Mouse (Mus musculus) midbrain, embryonic 14.5 days (tissue): ENCODE data around the gene Zfand4. TPM values are rescaled to one million over a fixed set of nuclear protein-coding genes. Genes with fewer than 3 reads are reported as not detected.

Source experiments
- ATAC-seq: fragments of 200-750 bp; cut with Nextera tagmentation; 2 replicates; pipeline ENCODE4 v1.8.0; 2017; ENCODE audit warnings: moderate number of reproducible peaks, moderate library complexity; ENCODE audit not compliant: low FRiP score, low TSS enrichment
- DNase-seq: peaks from one replicate; pipeline ENCODE4 v3.0.0-alpha.2; 2015
- H3K27ac ChIP-seq: fragments of 300-500 bp; sonication (generic); replicated peaks from 2 replicates; pipeline ENCODE4 v1.5.1; 2014; ENCODE audit warnings: mild to moderate bottlenecking, low read depth, low read length, moderate library complexity
- H3K27me3 ChIP-seq: fragments of 300-500 bp; sonication (generic); 2 replicates; pipeline ENCODE4 v1.6.1; 2014; ENCODE audit warnings: low read length, control low read depth, mixed read lengths; ENCODE audit not compliant: control insufficient read depth, insufficient read depth
- H3K36me3 ChIP-seq: fragments of 300-500 bp; sonication (generic); 2 replicates; pipeline ENCODE4 v1.6.1; 2014; ENCODE audit warnings: low read length, control low read depth; ENCODE audit not compliant: control insufficient read depth, insufficient read depth
- H3K4me1 ChIP-seq: fragments of 300-500 bp; sonication (generic); 2 replicates; pipeline ENCODE4 v1.6.1; 2014; ENCODE audit warnings: mild to moderate bottlenecking, antibody characterized with exemption, low read length, control low read depth; ENCODE audit not compliant: control insufficient read depth, insufficient read depth
- H3K4me2 ChIP-seq: fragments of 300-500 bp; sonication (generic); 2 replicates; pipeline ENCODE4 v1.6.1; 2014; ENCODE audit warnings: mild to moderate bottlenecking, low read length, moderate library complexity
- H3K4me3 ChIP-seq: fragments of 300-500 bp; sonication (generic); replicated peaks from 2 replicates; pipeline ENCODE4 v1.5.1; 2014; ENCODE audit warnings: low read depth, low read length
- H3K9ac ChIP-seq: fragments of 300-500 bp; sonication (generic); replicated peaks from 2 replicates; pipeline ENCODE4 v1.6.1; 2014; ENCODE audit warnings: mild to moderate bottlenecking, low read length, moderate library complexity
- H3K9me3 ChIP-seq: fragments of 300-500 bp; sonication (generic); 2 replicates; pipeline ENCODE4 v1.6.1; 2016; ENCODE audit warnings: low read length, control low read depth, mixed read lengths; ENCODE audit not compliant: control insufficient read depth
- WGBS: fragments of 180-500 bp; shearing (Covaris S2); extraction: QIAGEN DNeasy Blood & Tissue Kit; methylation state at CpG from one replicate; pipeline ENCODE4 v1.1.7; 2014; 5-methylcytosine and 5-hydroxymethylcytosine counted together
- polyA plus RNA-seq: library from polyadenylated mRNA; unstranded; fragments of >200 nt; fragmentation: Nextera tagmentation; extraction: Ambion mirVana; gene quantifications from 2 replicates; pipeline ENCODE4 v1.2.1, GENCODE M21; 2014

Gene Zfand4
- polyA plus RNA-seq, 1 experiment from 2014 or later: 12.4 TPM

DNA sequence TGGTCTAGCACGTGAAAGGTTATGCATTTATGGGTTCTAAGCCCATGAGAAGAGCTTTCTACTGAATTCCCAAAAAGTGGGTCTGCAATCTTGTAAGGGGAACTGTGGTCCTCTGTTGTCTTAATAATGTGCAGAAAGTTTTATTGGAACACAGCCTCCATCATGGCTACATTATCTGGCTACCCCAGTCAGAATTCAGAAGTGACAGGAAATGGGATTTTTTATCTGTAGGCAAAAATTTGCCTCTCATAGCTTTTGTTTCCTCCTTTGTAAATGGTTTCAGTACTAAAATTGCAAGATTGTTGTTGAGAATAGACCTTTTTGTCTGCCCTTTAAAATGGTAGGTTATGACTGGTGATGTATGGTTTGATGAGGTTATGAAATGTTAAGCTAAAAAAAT lies 1.2 kb upstream of the Zfand4 start:
- H3K9me3 ChIP-seq: no peaks in the 10 kb centered on the region
- H3K4me3 ChIP-seq: no peak overlapping the region
- no peak overlapping the region for H3K9ac ChIP-seq
- peaks cover 22% of the 10 kb centered on the region; the same call in 1 of the 2 replicates for H3K4me1 ChIP-seq
- DNase-seq (no peak), ATAC-seq (no peak)
- H3K27me3 ChIP-seq: no peaks in the 10 kb centered on the region
- 92% methylated on average over 1 of the region's 1 CpGs for WGBS
- H3K4me2 ChIP-seq: no peak overlapping the region
- H3K36me3 ChIP-seq: peaks cover 33% of the 10 kb centered on the region
- no peak overlapping the region for H3K27ac ChIP-seq

DNA sequence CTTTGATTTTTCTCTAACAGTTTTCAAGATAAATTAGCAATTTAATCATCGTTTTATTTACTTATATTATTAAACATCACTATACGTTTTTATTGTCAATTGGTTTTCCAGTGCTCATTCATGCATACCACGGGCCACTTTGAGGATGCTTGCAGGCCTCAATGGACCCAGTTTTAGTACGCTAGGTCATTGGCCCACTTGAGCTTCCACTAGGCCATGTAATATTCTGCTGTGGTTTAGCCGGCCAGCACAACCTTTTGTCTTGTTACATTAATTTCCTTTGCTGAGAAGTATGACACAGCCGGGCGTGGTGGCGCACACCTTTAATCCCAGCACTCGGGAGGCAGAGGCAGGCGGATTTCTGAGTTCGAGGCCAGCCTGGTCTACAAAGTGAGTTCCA lies 814 bp downstream of the Zfand4 start:
- H3K4me3 ChIP-seq: peak overlapping the region; percentile 52
- H3K9ac ChIP-seq: no peak overlapping the region
- H3K27me3 ChIP-seq: no peaks in the 10 kb centered on the region
- 75% methylated on average over 11 of the region's 11 CpGs for WGBS
- ATAC-seq (no peak), DNase-seq (peak; percentile 14)
- H3K9me3 ChIP-seq: no peaks in the 10 kb centered on the region
- H3K4me1 ChIP-seq: peaks cover 22% of the 10 kb centered on the region; the same call in 1 of the 2 replicates
- no peak overlapping the region for H3K27ac ChIP-seq
- H3K4me2 ChIP-seq: peak overlapping the region; percentile 61
- peaks cover 23% of the 10 kb centered on the region for H3K36me3 ChIP-seq

DNA sequence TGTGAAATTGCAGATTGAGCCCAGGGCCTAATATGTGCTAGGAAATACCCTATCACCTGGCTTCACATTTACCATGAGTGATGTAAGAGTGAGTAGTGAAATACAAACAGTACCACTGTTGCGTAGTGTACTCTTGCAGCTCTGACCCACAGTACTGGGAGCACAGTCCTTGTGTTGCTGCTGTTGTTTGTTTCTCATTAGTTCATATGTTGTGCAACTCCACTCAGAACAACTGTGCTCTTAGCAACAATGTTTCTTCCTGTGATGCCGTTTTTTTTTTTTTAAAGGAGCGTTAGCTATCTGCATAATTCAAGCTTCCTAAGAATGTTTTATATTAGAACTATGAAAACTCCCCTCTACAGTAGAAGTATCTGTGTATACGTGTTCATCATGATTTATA lies 1.6 kb downstream of the Zfand4 start:
- Histone ChIP-seq H3K4me3 (0 out of 2 replicates have a peak overlapping the region, but pooled peaks have one; percentile 15), H3K27ac (peak overlapping the region; percentile 77), H3K27me3 (no peaks in the 10 kb centered on the region), H3K36me3 (peaks cover 21% of the 10 kb centered on the region), H3K4me1 (peaks cover 22% of the 10 kb centered on the region; the same call in 1 of the 2 replicates), H3K9ac (no peak overlapping the region), H3K9me3 (no peaks in the 10 kb centered on the region), H3K4me2 (peak overlapping the region; percentile 61)
- DNase-seq (peak; percentile 4), ATAC-seq (no peak)
- WGBS: 48% methylated on average over 4 of the region's 4 CpGs

DNA sequence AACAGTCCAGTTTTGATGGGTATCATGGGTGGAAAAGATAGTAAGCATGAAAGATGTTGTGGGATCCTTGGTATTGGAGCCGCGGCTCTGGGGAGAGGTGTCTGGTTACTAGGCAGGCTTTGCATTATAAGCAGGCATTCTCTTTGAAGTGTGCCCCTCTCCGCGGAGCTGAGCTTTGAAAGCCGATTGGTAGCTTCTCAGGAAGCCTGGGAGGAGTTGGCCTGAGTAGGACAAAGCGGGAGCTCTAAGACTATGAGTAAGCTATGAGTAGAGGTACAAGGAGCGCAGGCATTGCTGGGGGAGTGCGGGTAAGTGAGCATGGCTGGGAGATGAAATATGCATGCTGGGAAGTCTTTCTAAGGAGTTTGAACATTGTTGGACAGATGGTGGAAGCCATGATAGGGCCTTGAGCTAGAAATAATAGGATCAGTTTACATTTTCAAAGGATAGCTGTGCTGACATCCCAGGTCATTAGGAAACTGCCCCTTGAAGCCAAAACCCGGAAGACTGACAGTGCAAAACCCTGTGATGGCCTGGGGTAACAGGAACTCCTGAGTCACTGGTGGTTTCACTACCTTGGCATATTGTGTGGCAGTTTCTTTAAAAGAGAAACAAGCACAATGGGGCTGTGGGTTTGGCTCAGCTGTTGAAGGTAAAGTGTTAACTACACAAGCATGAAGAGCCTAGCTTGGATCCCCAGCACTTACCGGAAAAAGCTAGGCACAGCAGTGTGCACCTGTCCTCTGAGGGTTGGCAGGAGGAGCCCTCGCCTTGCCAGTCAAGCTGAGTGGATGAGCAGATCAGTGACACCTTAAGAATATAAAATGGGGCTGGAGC lies 2.5 kb downstream of the Zfand4 start:
- peaks cover 12% of the 10 kb centered on the region for H3K36me3 ChIP-seq
- WGBS: 13% methylated on average over 11 of the region's 11 CpGs
- H3K9me3 ChIP-seq: no peaks in the 10 kb centered on the region
- H3K4me3 ChIP-seq: peak overlapping the region; percentile 15; the same call in 1 of the 2 replicates
- H3K4me1 ChIP-seq: peaks cover 22% of the 10 kb centered on the region; the same call in 1 of the 2 replicates
- peak; percentile 68 for ATAC-seq
- H3K4me2 ChIP-seq: peak overlapping the region; percentile 61
- DNase-seq: peak; percentile 84
- no peaks in the 10 kb centered on the region for H3K27me3 ChIP-seq
- peak overlapping the region; percentile 77 for H3K27ac ChIP-seq
- no peak overlapping the region; the same call in 1 of the 2 replicates for H3K9ac ChIP-seq

DNA sequence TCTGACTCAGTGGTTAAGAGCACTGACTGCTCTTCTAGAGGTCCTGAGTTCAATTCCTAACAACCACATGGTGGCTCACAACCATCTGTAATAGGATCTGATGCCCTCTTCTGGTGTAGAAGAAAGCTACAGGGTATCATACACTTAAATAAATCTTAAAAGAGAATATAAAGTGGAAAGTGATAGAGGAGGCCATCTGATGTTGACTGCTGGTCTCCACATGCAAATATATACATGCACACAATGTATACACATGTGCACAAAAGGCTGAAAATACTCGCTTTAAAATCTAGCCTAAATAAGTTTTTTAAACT lies 3.0 kb downstream of the Zfand4 start:
- Histone ChIP-seq H3K4me1 (peaks cover 22% of the 10 kb centered on the region; the same call in 1 of the 2 replicates), H3K27me3 (no peaks in the 10 kb centered on the region), H3K27ac (no peak overlapping the region), H3K9me3 (no peaks in the 10 kb centered on the region), H3K36me3 (peaks cover 9% of the 10 kb centered on the region), H3K4me3 (no peak overlapping the region), H3K9ac (no peak overlapping the region), H3K4me2 (peak overlapping the region; percentile 61; the same call in 1 of the 2 replicates)
- WGBS: 95% methylated on average over 1 of the region's 1 CpGs
- DNase-seq: no peak
- no peak for ATAC-seq

DNA sequence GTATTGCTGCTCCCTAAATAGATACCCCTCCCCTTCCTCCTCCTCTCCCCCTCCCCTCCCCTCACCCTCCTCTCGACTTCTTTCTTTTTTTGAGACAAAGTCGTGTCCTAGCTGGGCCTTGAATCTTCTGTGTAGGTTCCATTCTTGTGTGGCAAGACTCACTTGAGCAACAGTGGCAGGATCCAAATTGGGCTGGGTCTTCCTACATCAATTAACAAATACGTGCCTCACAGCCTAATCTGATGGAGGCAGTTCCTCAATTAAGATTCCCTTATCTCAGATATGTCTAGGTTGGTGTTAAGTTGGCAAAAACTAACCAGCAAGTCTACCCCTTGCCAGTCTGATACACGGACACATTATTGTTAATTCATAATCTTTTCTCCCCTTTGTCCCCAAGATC lies 11.7 kb downstream of the Zfand4 start:
- Histone ChIP-seq H3K27ac (no peak overlapping the region), H3K27me3 (no peaks in the 10 kb centered on the region), H3K4me1 (no peaks in the 10 kb centered on the region), H3K4me2 (no peak overlapping the region), H3K36me3 (peaks cover 15% of the 10 kb centered on the region), H3K9ac (no peak overlapping the region), H3K9me3 (no peaks in the 10 kb centered on the region), H3K4me3 (no peak overlapping the region)
- 67% methylated on average over 4 of the region's 4 CpGs for WGBS
- ATAC-seq (no peak), DNase-seq (no peak)

DNA sequence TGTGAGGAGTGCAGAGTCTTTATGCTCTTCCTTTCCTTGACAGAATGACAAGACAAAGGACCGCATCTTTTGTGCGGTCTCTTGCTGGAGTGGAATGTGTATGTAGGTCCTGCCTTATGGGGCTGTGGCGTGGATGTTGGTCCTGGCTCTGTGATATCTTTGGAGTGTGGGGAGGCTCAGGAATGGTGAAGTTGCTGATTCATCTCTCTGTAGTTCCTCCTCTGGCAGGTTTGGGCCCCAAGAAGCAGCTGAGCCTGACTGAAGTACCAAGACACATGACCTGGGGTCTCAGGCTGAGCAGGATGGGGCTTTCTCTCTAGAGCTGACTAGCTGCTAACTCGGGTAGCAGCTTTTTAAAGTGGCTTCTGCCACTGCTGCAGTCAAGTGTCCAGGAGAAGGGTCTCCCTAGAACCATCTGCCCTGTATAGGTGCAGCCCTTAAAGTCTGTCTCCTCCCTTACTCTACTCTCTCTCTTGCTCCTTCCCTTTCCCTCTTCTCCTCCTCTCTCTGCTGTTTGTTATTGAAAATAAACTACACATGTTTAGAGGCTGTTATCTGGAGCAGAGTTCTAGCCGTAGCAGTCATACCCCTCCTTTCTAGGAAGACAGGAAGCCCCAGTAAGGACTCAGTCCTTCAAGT lies 14.8 kb downstream of the Zfand4 start:
- 88% methylated on average over 5 of the region's 5 CpGs for WGBS

DNA sequence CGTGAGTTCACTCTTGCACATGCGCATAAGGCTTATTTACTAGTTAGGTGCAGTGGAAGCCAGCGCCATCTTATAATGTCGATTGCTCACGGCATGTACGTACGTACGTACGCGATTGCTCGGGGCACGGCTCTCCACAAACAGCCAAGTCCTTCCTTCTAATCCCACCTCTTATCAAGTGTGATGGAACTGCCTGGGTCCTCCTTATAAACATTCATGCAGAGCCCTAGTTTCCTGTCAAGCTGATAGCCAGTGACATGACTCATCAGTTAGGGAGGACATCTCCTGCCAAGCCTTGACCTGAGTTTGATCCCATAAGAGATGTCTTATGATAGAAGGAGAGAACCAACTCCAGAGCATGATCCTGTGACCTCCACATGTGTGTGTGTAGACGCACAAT lies 17.0 kb downstream of the Zfand4 start:
- no peaks in the 10 kb centered on the region for H3K27me3 ChIP-seq
- ATAC-seq: no peak
- DNase-seq: no peak

More for the DNA sequence above, 14.8 kb downstream of the Zfand4 start:
- Histone ChIP-seq H3K4me3 (no peak overlapping the region), H3K36me3 (peaks cover 19% of the 10 kb centered on the region), H3K4me1 (no peaks in the 10 kb centered on the region), H3K9me3 (no peaks in the 10 kb centered on the region), H3K27ac (no peak overlapping the region), H3K9ac (no peak overlapping the region), H3K4me2 (no peak overlapping the region), H3K27me3 (no peaks in the 10 kb centered on the region)
- DNase-seq: no peak
- ATAC-seq: no peak

More for the DNA sequence above, 17.0 kb downstream of the Zfand4 start:
- Histone ChIP-seq H3K4me2 (no peak overlapping the region), H3K9me3 (no peaks in the 10 kb centered on the region), H3K36me3 (peaks cover 5% of the 10 kb centered on the region; the same call in 1 of the 2 replicates), H3K27ac (no peak overlapping the region), H3K4me3 (no peak overlapping the region), H3K9ac (no peak overlapping the region), H3K4me1 (no peaks in the 10 kb centered on the region)
- 97% methylated on average over 13 of the region's 13 CpGs for WGBS
